Mouse (Mus musculus) bone marrow macrophage, adult 2 months (primary cell): ENCODE measurements around the gene Hoxa5.

Experiments
- CTCF ChIP-seq: IDR thresholded peaks from 2 replicates; pipeline ENCODE4 v1.5.1; 2012; ENCODE audit warnings: low read depth, mild to moderate bottlenecking, low read length, moderate library complexity
- POLR2A ChIP-seq: IDR thresholded peaks from 2 replicates; pipeline ENCODE4 v1.6.1; 2012; ENCODE audit warnings: mild to moderate bottlenecking, low read depth, low read length, borderline replicate concordance

- TF ChIP-seq POLR2A, result no peak
- no peak for TF ChIP-seq CTCF
Observed at GRCm38 (mm10) chr6:52152226-52153193, 51.9 kb downstream of the Hoxa5 start.
